Mouse (Mus musculus) thymus, adult 2 months (tissue): ENCODE measurements around the gene Krtap10-10. TPM values are rescaled to one million over a fixed set of nuclear protein-coding genes. Genes with fewer than 3 reads are reported as not detected.

Source experiments
- DNase-seq: peaks from one replicate; pipeline ENCODE4 v3.0.0; 2021
- H3K27ac ChIP-seq: fragments of 200-500 bp; 2 replicates; pipeline ENCODE4 v1.5.1; 2012; ENCODE audit warnings: low read length, control low read depth; ENCODE audit not compliant: control insufficient read depth, insufficient read depth
- H3K27me3 ChIP-seq: fragments of 200-500 bp; 2 replicates; pipeline ENCODE4 v1.6.1; 2012; ENCODE audit warnings: mild to moderate bottlenecking, low read length, moderate library complexity, mixed read lengths; ENCODE audit not compliant: control insufficient read depth, insufficient read depth
- H3K36me3 ChIP-seq: fragments of 200-500 bp; 2 replicates; pipeline ENCODE4 v1.6.1; 2012; ENCODE audit warnings: mild to moderate bottlenecking, low read length, moderate library complexity; ENCODE audit not compliant: control insufficient read depth, insufficient read depth
- H3K4me1 ChIP-seq: fragments of 200-500 bp; replicated peaks from 2 replicates; pipeline ENCODE4 v1.6.1; 2012; ENCODE audit warnings: low read length; ENCODE audit not compliant: control insufficient read depth, insufficient read depth
- H3K4me3 ChIP-seq: fragments of 200-500 bp; 2 replicates; pipeline ENCODE4 v1.5.1; 2012; ENCODE audit warnings: mild to moderate bottlenecking, low read length, control low read depth, moderate library complexity; ENCODE audit not compliant: control insufficient read depth, insufficient read depth
- CTCF ChIP-seq: fragments of 200-500 bp; IDR thresholded peaks from 2 replicates; pipeline ENCODE4 v1.5.1; 2012; ENCODE audit warnings: mild to moderate bottlenecking, control low read depth, low read length, moderate library complexity, borderline replicate concordance; ENCODE audit not compliant: control insufficient read depth, poor library complexity, insufficient read depth; ENCODE audit errors: extremely low read depth
- POLR2A ChIP-seq: fragments of 200-500 bp; IDR thresholded peaks from 2 replicates; pipeline ENCODE4 v1.6.1; 2012; ENCODE audit warnings: mild to moderate bottlenecking, low read length, control low read depth, moderate library complexity; ENCODE audit not compliant: control insufficient read depth, poor library complexity, insufficient read depth; ENCODE audit errors: extremely low read depth
- WGBS: fragments of 180-500 bp; shearing (Covaris S2); methylation state at CpG from one replicate; pipeline ENCODE4 v1.1.7; 2018; 5-methylcytosine and 5-hydroxymethylcytosine counted together
- polyA plus RNA-seq: library from polyadenylated mRNA; depleted of rRNA; stranded (reverse); fragments of >200 nt; gene quantifications from 2 replicates; pipeline ENCODE4 v1.2.3, GENCODE M21; 2012

Krtap10-10 gene
- polyA plus RNA-seq, 1 experiment = 0.12 TPM

DNA sequence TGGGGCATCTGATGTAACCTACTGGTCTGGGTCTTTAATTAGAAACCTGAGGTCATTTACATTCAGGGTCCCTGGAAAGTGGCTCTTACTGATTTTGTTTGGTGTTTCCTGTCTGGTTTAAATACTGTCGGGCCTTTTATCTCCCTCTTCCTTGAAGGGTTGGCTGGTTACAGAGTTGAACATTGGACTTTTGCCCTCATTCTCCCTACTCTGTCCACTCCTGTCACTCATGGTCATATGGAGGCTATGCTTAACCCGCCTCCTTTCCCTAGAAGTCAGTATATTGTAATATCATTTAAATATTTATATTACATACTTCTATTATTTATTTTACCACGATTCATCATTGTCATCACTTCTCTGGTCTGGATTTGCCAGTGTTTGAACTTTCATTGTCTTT, 31.7 kb upstream of the Krtap10-10 start:
- no peak for DNase-seq
- TF ChIP-seq CTCF (no peak), POLR2A (no peak)
- Histone ChIP-seq H3K36me3 (no peaks in the 10 kb centered on the region), H3K4me1 (no peaks in the 10 kb centered on the region), H3K4me3 (no peak overlapping the region), H3K27ac (no peak overlapping the region), H3K27me3 (no peaks in the 10 kb centered on the region)
- WGBS = 74% methylated on average over 3 of the region's 3 CpGs

DNA sequence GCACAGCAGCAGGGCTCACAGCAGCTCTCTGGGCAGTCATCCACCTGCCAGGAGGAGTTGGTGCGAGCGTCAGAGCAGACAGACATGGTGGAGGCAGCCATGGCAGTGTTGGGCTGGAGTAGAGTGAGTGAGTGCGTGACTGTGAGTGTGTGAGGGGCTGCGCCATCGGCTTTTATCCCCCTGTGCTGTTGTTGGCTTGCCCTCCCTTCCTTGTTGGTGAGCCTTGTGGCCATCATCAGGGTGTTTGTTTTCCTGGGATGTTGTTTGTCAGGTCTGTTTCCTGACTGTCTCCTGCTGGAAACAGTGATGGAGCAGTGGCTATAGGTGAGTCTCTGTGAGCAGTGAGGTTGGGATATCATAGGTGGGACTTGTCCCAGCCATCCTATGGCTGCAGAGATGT, 24.0 kb upstream of the Krtap10-10 start, which contains the start of gene Gm9507:
TSS of gene Gm9507 (minus strand) at position 101 of the 400 bp plus-strand sequence.
- no peak for DNase-seq
- TF ChIP-seq CTCF (no peak), POLR2A (no peak)
- 68% methylated on average over 5 of the region's 5 CpGs for WGBS
- no peak within 1 kb of the TSS for H3K27ac ChIP-seq
- H3K36me3 ChIP-seq = no peaks in the 10 kb centered on the region
- no peak within 1 kb of the TSS for H3K4me3 ChIP-seq
- no peaks in the 10 kb centered on the region for H3K4me1 ChIP-seq
- H3K27me3 ChIP-seq = no peaks in the 10 kb centered on the region

DNA sequence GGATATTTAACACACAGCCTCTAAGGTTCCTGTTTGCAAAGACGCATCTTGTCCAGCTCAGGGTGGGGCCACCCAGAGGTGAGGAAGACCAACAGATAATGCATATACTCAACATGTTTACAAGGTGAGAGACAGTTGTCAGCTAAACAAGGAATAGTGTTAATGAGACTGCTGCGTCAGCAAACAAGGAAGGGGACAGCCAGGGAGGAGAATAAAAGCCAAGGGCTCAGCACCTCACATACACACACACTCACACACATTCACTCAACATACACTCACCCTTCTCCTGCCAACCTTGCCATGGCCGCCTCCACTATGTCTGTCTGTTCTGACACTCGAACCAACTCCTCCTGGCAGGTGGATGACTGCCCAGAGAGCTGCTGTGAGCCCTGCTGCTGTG, 21.4 kb upstream of the Krtap10-10 start, which contains the start of gene Gm2696:
TSS of gene Gm2696 (plus strand) at position 301 of the 400 bp plus-strand sequence.
- H3K4me3 ChIP-seq = no peak within 1 kb of the TSS
- no peak within 1 kb of the TSS for H3K27ac ChIP-seq
- no peaks in the 10 kb centered on the region for H3K27me3 ChIP-seq
- TF ChIP-seq POLR2A (no peak), CTCF (no peak)
- H3K4me1 ChIP-seq = no peaks in the 10 kb centered on the region
- DNase-seq = no peak
- H3K36me3 ChIP-seq = no peaks in the 10 kb centered on the region
- WGBS = 60% methylated on average over 4 of the region's 4 CpGs

DNA sequence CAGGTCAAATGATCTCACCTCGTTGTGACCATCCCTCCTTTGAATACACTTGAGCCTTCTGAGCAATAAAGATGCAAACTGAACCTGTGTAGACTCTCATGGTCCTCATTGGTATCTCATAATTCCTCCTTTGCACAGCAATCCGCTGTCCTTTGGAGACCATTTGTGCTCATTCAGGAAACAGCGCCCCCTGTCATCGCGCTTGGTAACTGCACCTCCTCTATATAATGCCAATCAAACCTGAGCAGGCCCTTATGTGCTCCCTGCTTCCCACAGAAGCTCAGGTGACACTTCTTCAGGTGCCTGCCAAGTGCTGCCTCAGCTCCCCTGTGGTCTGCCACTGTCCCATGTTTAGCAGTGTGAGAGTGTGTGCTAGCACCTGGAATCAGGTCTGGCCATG, 20.2 kb upstream of the Krtap10-10 start:
- Histone ChIP-seq H3K4me1 (no peaks in the 10 kb centered on the region), H3K27me3 (no peaks in the 10 kb centered on the region), H3K36me3 (no peaks in the 10 kb centered on the region), H3K4me3 (no peak overlapping the region), H3K27ac (no peak overlapping the region)
- WGBS = 32% methylated on average over 5 of the region's 5 CpGs
- peak; percentile 43 for DNase-seq
- TF ChIP-seq CTCF (no peak), POLR2A (no peak)

DNA sequence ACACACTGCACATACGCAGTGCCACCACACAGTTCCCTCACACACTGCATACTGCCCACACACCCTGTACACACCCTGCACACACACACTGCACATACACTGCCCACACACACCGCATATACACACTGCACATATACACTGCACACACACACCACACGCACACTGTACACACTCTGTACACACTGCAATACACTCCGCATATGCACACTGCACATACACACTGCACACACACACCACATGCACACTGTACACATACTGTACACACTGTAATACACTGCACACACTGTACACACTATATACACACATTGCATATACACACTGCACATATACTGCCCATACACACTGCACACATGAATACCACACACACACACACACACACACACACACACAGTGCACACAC, 17.2 kb upstream of the Krtap10-10 start:
- Histone ChIP-seq H3K27ac (no peak overlapping the region), H3K4me3 (no peak overlapping the region)
- 98% methylated on average over 4 of the region's 4 CpGs for WGBS

DNA sequence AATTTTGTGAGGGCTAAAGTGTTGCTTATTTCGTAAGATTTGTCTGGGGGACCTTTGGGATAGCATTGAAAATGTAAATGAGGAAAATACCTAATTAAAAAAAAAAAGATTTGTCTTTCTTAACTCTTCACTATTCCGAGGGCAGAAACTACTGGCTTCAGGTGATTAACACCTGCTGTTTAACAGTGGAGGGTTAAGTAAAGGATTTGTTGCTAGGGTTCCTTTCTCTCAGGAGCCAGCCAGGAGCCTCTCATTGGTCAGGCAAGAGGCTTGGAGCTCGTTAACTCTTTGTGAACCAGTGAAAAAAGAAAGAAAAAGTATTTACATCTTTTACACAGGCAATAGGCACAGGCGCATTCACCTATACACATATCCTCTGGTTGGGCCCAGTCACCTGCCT, 16.5 kb upstream of the Krtap10-10 start:
- WGBS = 78% methylated on average over 4 of the region's 4 CpGs
- H3K4me3 ChIP-seq = no peak overlapping the region

More for the DNA sequence above, 17.2 kb upstream of the Krtap10-10 start:
- DNase-seq = no peak
- Histone ChIP-seq H3K4me1 (no peaks in the 10 kb centered on the region), H3K27me3 (no peaks in the 10 kb centered on the region), H3K36me3 (no peaks in the 10 kb centered on the region)
- TF ChIP-seq POLR2A = no peak
- no peak for TF ChIP-seq CTCF

DNA sequence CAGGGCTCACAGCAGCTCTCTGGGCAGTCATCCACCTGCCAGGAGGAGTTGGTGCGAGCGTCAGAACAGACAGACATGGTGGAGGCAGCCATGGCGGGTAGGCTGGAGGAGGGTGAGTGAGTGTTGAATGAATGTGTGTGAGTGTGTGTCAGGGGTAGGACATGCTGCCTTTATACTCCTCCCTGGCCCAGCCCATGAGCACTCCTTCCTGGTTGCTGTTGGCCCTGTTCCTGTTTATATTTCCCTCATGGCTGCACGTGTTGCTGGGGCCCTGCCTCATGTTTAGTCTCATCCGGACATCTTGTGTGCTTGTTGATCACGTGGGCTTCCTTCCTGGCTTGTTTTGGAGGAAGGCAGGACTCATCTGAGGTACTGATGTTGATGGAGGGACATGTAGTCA, 8.8 kb upstream of the Krtap10-10 start, which contains the start of gene Krtap10-4:
TSS of gene Krtap10-4 (minus strand) at position 145 of the 400 bp plus-strand sequence.
- Histone ChIP-seq H3K36me3 (no peaks in the 10 kb centered on the region), H3K4me1 (no peaks in the 10 kb centered on the region), H3K27ac (no peak within 1 kb of the TSS), H3K4me3 (no peak within 1 kb of the TSS), H3K27me3 (no peaks in the 10 kb centered on the region)
- DNase-seq = no peak
- no peak for TF ChIP-seq CTCF
- TF ChIP-seq POLR2A = no peak
- 82% methylated on average over 6 of the region's 6 CpGs for WGBS

More for the DNA sequence above, 16.5 kb upstream of the Krtap10-10 start:
- Histone ChIP-seq H3K27me3 (no peaks in the 10 kb centered on the region), H3K27ac (no peak overlapping the region), H3K36me3 (no peaks in the 10 kb centered on the region), H3K4me1 (no peaks in the 10 kb centered on the region)
- no peak for DNase-seq
- TF ChIP-seq CTCF = no peak
- no peak for TF ChIP-seq POLR2A
